Mouse (Mus musculus): ENCODE measurements around the gene Disp1. TPM values are rescaled to one million over a fixed set of nuclear protein-coding genes. Genes with fewer than 3 reads are reported as not detected.

The Disp1 gene
- 6.9 TPM for polyA plus RNA-seq (2014; fragmentation: Illumina TruSeq; extraction: RNeasy Lipid Tissue Mini Kit (QIAGEN cat#74804); ENCODE audit: low read depth, low replicate concordance)

DNA sequence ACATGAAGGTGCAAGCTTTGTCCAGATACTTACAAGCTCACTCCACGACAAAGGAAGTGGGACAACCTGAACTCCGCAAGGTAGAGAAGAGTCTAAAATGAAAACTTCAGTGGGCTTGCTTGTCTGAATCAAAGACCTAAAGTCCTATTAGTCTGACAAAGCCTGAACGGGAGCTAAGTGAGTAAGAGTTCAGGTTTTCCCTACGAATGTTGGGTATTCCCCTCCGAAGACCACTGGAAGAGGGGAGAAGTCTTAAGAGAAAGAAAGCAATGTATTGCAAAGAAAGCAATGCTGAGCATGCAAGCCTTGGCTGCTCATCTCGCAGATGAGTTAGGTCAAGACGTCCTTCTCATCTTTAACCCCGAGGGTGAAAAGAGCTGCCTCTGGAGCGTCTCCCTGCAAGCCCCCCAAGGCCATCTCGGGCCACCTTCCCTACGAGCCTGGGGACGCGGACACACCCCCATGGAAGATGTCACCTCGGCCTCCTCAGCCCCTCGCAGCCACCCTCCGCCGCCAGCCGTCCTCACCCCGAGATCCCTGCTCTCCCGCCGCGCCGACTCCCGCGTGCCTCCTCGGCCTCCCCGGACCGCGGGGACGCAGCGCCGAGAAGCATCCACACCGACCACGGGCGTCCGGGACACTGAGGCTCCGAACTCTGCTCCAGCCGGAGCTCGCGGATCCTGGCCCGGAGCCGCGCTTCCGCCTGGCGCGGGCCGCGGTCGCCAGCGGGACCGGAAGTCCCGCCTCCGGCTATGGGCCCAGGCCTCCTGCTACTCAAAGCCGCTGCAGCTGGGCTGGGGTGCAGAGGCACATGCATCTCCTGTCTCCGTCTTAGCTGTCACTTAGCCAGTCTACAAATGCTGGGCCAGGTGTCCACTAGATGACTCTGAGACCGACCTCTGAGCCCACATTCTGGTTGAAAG is at the start of gene Disp1:
Gene Disp1, minus strand, starts transcription at position 727 of the 923 bp plus-strand sequence.

Other genes with a start within 250 kb of the Disp1 start
- gene Aida, start 75.1 kb upstream of the Disp1 start, polyA plus RNA-seq (2014; fragmentation: Illumina TruSeq; extraction: RNeasy Lipid Tissue Mini Kit (QIAGEN cat#74804); ENCODE audit: low read depth, low replicate concordance), result 35.9 TPM
- gene Brox, start 75.7 kb upstream of the Disp1 start, polyA plus RNA-seq (2014; fragmentation: Illumina TruSeq; extraction: RNeasy Lipid Tissue Mini Kit (QIAGEN cat#74804); ENCODE audit: low read depth, low replicate concordance), result 39.1 TPM
- 225 TPM for gene Mia3, start 148.0 kb upstream of the Disp1 start, polyA plus RNA-seq (2014; fragmentation: Illumina TruSeq; extraction: RNeasy Lipid Tissue Mini Kit (QIAGEN cat#74804); ENCODE audit: low read depth, low replicate concordance)
- gene Taf1a, start 167.5 kb upstream of the Disp1 start, polyA plus RNA-seq (2014; fragmentation: Illumina TruSeq; extraction: RNeasy Lipid Tissue Mini Kit (QIAGEN cat#74804); ENCODE audit: low read depth, low replicate concordance), result 24.0 TPM
- gene Hhipl2, start 196.7 kb upstream of the Disp1 start, polyA plus RNA-seq (2014; fragmentation: Illumina TruSeq; extraction: RNeasy Lipid Tissue Mini Kit (QIAGEN cat#74804); ENCODE audit: low read depth, low replicate concordance), result 0.51 TPM

Measured in adipose tissue, adult 10 weeks (tissue).